Mouse (Mus musculus) adrenal gland, postnatal 14 days (tissue): ENCODE results near the gene Dcaf5. TPM values are rescaled to one million over a fixed set of nuclear protein-coding genes. Genes with fewer than 3 reads are reported as not detected.

Experiments
- microRNA-seq, 2 experiments: library from miRNA; unstranded; fragments of <30 nt; microRNA quantifications; one replicate each; pipeline ENCODE4 v1.2.0; 2021
- total RNA-seq: library from RNA; stranded (reverse); gene quantifications from 2 replicates; pipeline ENCODE4 v1.2.3, GENCODE M21; 2021

Gene Dcaf5
- total RNA-seq, 1 experiment from 2014 or later, result 27.2 TPM

Small RNAs within 50 kb of the gene (microRNA-seq; reads per million reads assigned to microRNA genes)
- 194 to 302 reads per million in 2 experiments for gene Mir1843a

Other genes starting within 250 kb of the Dcaf5 start
- 35.8 and 54.6 TPM in 2 replicates for gene Actn1, start 176.2 kb downstream of the Dcaf5 start, total RNA-seq
- 18.1 and 21.5 TPM in 2 replicates for gene Exd2, start 26.5 kb upstream of the Dcaf5 start, total RNA-seq
- 11.3 and 14.6 TPM in 2 replicates for gene Galnt16, start 81.7 kb upstream of the Dcaf5 start, total RNA-seq
- 37.6 and 37.9 TPM in 2 replicates for gene Slc39a9, start 207.3 kb upstream of the Dcaf5 start, total RNA-seq
- 50.4 and 63.7 TPM in 2 replicates for gene Erh, start 207.7 kb upstream of the Dcaf5 start, total RNA-seq